Mouse (Mus musculus) forebrain, embryonic 16.5 days (tissue): ENCODE data around the gene Jade2. TPM values are rescaled to one million over a fixed set of nuclear protein-coding genes. Genes with fewer than 3 reads are reported as not detected.
A peak's percentile ranks its signal among the peaks of the same experiment; 100 is the strongest.
"Not testable (repeated sequence)": the region's sequence is repeated elsewhere in the genome, so short reads cannot be mapped to it uniquely, and the experiment has no call there.

Experiments
- ATAC-seq: fragments of 200-750 bp; cut with Nextera tagmentation; 2 replicates; pipeline ENCODE4 v1.8.0; 2017; ENCODE audit warnings: mild to moderate bottlenecking, moderate library complexity
- H3K27ac ChIP-seq: fragments of 300-500 bp; sonication (generic); 2 replicates; pipeline ENCODE4 v1.5.1; 2014; ENCODE audit warnings: low read length, control low read depth
- H3K27me3 ChIP-seq: fragments of 300-500 bp; sonication (generic); replicated peaks from 2 replicates; pipeline ENCODE4 v1.6.1; 2014; ENCODE audit warnings: low read length; ENCODE audit not compliant: control insufficient read depth, insufficient read depth
- H3K36me3 ChIP-seq: fragments of 300-500 bp; sonication (generic); 2 replicates; pipeline ENCODE4 v1.6.1; 2014; ENCODE audit not compliant: control insufficient read depth, insufficient read depth
- H3K4me1 ChIP-seq: fragments of 300-500 bp; sonication (generic); replicated peaks from 2 replicates; pipeline ENCODE4 v1.6.1; 2014; ENCODE audit warnings: low read length; ENCODE audit not compliant: control insufficient read depth, insufficient read depth
- H3K4me2 ChIP-seq: fragments of 300-500 bp; sonication (generic); 2 replicates; pipeline ENCODE4 v1.6.1; 2014; ENCODE audit warnings: mild to moderate bottlenecking, low read length, control low read depth
- H3K4me3 ChIP-seq: fragments of 300-500 bp; sonication (generic); replicated peaks from 2 replicates; pipeline ENCODE4 v1.5.1; 2014; ENCODE audit warnings: mild to moderate bottlenecking, low read length, control low read depth
- H3K9ac ChIP-seq: fragments of 300-500 bp; sonication (generic); replicated peaks from 2 replicates; pipeline ENCODE4 v1.6.1; 2014; ENCODE audit warnings: low read depth, low read length, control low read depth
- H3K9me3 ChIP-seq: fragments of 300-500 bp; sonication (generic); 2 replicates; pipeline ENCODE4 v1.6.1; 2016; ENCODE audit warnings: low read length; ENCODE audit not compliant: control insufficient read depth
- WGBS: fragments of 180-500 bp; shearing (Covaris S2); extraction: QIAGEN DNeasy Blood & Tissue Kit; methylation state at CpG from one replicate; pipeline ENCODE4 v1.1.7; 2014; 5-methylcytosine and 5-hydroxymethylcytosine counted together
- polyA plus RNA-seq: library from polyadenylated mRNA; unstranded; fragments of >200 nt; fragmentation: Nextera tagmentation; extraction: Ambion mirVana; gene quantifications from 2 replicates; pipeline ENCODE4 v1.2.1, GENCODE M21; 2015

Gene Jade2
- polyA plus RNA-seq, 1 experiment from 2014 or later: 0.47 TPM

DNA sequence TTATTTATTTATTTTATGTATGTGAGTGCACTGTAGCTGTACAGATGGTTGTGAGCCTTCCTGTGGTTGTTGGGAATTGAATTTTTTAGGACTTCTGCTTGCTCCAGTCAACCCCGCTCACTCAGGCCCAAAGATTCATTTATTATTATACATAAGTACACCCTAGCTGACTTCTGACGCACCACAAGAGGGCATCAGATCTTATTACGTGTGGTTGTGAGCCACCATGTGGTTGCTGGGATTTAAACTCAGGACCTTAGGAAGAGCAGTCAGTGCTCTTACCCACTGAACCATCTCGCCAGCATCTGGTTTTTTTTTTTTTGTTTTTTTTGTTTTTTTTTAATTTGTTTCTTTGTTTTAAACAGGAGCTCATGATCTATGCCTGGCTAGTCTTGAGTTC, 67.7 kb downstream of the Jade2 start:
- WGBS: 79% methylated on average over 4 of the region's 4 CpGs
- not testable (repeated sequence) for H3K4me1 ChIP-seq, ATAC-seq, H3K4me3 ChIP-seq, H3K27ac ChIP-seq, H3K9me3 ChIP-seq, H3K4me2 ChIP-seq, H3K27me3 ChIP-seq, H3K9ac ChIP-seq
- peaks cover 16% of the 10 kb centered on the region for H3K36me3 ChIP-seq

DNA sequence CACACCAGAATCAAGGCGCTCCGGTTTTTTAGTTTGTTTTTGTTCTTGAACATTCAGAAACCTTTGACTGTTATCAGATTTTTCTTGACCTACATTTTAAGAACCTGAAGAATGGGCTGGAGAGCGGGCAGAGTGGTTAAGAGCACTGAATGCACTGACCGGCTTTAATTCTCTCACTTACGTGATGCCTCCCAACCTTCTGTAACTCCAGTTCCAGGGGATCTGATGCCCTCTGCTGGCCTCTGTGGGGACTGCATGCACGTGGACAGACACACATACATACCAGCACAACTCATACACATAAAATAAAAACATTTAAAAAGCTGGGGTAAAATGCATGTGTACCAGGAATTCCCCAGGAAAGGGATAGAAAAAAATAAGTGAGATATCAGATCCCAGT, 71.5 kb downstream of the Jade2 start:
- WGBS: 91% methylated on average over 6 of the region's 6 CpGs
- Histone ChIP-seq H3K4me1 (no peaks in the 10 kb centered on the region), H3K36me3 (peaks cover 20% of the 10 kb centered on the region)

DNA sequence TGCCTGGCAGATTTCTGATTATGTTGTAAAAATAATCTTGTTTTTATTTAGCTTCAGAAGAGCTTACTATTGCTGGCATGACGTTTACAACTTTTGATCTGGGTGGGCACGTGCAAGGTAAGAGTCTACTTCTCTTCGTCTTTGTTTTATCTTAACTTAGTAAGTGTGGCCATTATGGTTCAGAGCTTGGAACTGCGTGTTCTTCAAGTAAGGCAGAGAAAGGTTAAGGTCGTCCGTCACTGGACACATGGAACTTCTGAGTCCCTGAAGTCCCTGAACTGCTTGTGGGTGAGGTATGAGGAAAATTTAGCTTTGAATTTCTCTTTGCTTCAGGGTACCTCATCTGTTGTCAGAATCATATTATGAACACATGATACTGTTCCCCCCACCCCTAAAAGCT, 74.7 kb downstream of the Jade2 start:
- peaks cover 25% of the 10 kb centered on the region for H3K36me3 ChIP-seq
- WGBS: 92% methylated on average over 6 of the region's 6 CpGs
- no peaks in the 10 kb centered on the region for H3K27me3 ChIP-seq
- no peak for ATAC-seq
- H3K27ac ChIP-seq: no peak overlapping the region
- no peak overlapping the region for H3K9ac ChIP-seq
- no peaks in the 10 kb centered on the region for H3K4me1 ChIP-seq
- no peak overlapping the region for H3K4me2 ChIP-seq
- no peak overlapping the region for H3K4me3 ChIP-seq
- no peaks in the 10 kb centered on the region for H3K9me3 ChIP-seq

More for the DNA sequence above, 71.5 kb downstream of the Jade2 start:
- ATAC-seq: no peak
- no peaks in the 10 kb centered on the region for H3K9me3 ChIP-seq
- no peak overlapping the region for H3K9ac ChIP-seq
- H3K27me3 ChIP-seq: no peaks in the 10 kb centered on the region
- H3K4me2 ChIP-seq: no peak overlapping the region
- H3K27ac ChIP-seq: no peak overlapping the region
- no peak overlapping the region for H3K4me3 ChIP-seq

DNA sequence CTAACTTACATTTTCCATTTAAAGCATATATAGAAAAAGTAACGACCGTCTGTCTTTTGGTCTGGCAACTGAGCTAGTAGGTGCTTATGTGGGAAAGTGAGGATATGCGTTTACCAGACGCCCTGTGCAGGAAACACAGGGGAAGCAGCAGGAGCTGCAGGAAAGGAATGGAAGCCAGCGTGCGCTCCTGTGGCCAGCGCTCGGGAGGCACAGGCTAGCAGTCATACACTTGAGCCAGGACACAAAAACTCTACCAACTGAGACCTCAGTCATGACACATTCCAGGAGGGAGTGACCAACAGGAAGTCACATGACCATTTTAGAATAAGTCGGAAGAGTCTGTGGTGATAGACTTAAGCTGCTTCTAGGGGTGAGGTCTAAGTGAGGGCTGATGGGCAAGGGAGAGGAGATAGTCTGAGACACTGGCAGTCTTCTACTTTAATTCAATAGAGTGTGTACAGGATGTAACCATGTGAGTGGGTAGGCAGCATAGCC, 76.6 kb downstream of the Jade2 start:
- WGBS: 92% methylated on average over 9 of the region's 9 CpGs
- H3K36me3 ChIP-seq: peaks cover 21% of the 10 kb centered on the region

GRCm38 (mm10) chr11:51777478-51777877, 80.0 kb downstream of the Jade2 start:
- no peaks in the 10 kb centered on the region for H3K9me3 ChIP-seq
- H3K27me3 ChIP-seq: no peaks in the 10 kb centered on the region
- WGBS: 95% methylated on average over 5 of the region's 5 CpGs
- no peak overlapping the region for H3K4me3 ChIP-seq
- H3K27ac ChIP-seq: no peak overlapping the region
- no peak overlapping the region for H3K4me2 ChIP-seq
- peaks cover 10% of the 10 kb centered on the region; the same call in 1 of the 2 replicates for H3K36me3 ChIP-seq
- no peak overlapping the region for H3K9ac ChIP-seq
- H3K4me1 ChIP-seq: no peaks in the 10 kb centered on the region
- no peak for ATAC-seq

More for the DNA sequence above, 76.6 kb downstream of the Jade2 start:
- no peak for ATAC-seq
- Histone ChIP-seq H3K4me1 (no peaks in the 10 kb centered on the region), H3K9me3 (no peaks in the 10 kb centered on the region), H3K27ac (no peak overlapping the region), H3K4me3 (no peak overlapping the region), H3K4me2 (no peak overlapping the region), H3K27me3 (no peaks in the 10 kb centered on the region), H3K9ac (no peak overlapping the region)

- no peak for ATAC-seq
- Histone ChIP-seq H3K9me3 (no peaks in the 10 kb centered on the region), H3K4me3 (no peak overlapping the region), H3K4me2 (no peak overlapping the region), H3K27me3 (no peaks in the 10 kb centered on the region), H3K4me1 (no peaks in the 10 kb centered on the region), H3K9ac (no peak overlapping the region), H3K36me3 (peaks cover 4% of the 10 kb centered on the region; the same call in 1 of the 2 replicates), H3K27ac (no peak overlapping the region)
- 93% methylated on average over 3 of the region's 3 CpGs for WGBS
These were observed 81.9 kb downstream of the Jade2 start for GRCm38 (mm10) chr11:51775507-51775906.

DNA sequence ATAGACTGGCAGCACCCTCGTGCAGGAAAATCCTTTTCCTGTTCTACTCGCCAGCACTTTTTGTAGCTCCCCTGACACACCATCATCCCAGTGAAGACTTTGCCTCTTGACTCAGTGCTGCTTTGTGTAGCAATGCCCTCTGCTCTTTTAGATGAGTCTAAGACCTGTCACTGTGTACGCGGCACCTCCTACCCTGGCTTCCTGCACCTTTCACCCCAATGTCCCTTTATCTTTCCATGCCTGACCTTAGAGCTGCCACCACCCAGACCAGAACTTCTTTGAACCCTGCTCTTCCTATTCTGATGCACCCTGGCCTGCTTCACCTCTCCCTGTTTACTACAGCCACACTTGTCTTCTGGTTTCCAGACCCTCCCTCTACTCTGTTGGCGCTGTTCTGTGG, 89.2 kb downstream of the Jade2 start:
- Histone ChIP-seq H3K4me1 (peaks cover 8% of the 10 kb centered on the region), H3K9me3 (no peaks in the 10 kb centered on the region), H3K27me3 (no peaks in the 10 kb centered on the region), H3K4me3 (no peak overlapping the region), H3K4me2 (no peak overlapping the region), H3K9ac (no peak overlapping the region), H3K27ac (no peak overlapping the region), H3K36me3 (no peaks in the 10 kb centered on the region)
- WGBS: 80% methylated on average over 5 of the region's 5 CpGs
- ATAC-seq: no peak

DNA sequence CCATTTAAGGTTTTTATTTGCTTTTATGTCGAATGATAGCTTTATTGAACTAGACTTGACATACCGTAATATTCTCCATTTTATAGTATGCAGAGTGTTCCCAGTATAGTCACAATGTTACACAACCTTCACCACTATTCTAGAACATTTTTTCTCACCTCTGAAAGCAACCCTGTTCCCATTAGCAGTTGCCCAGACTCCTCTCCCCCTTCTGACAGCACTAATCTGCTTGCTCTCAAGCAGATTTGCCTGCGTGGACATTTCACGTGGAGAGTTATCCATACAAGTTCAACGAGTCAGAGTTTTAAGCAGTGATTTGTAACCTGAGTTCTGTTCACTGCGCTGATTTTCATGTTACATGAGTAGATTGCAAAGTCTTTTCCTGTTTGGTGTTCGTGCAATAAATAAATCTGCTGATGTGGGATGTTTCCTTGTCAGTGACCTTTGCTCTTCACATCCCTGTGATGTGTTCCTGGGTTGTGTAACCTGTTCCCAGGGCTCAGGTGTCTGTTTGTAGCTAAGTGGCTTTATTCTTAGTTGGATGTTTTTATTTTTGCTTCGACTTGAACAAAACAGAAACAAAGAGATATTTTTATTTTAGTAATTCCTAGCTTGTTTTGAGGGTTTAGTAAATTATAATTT, 89.8 kb downstream of the Jade2 start:
- Histone ChIP-seq H3K9ac (no peak overlapping the region), H3K4me2 (no peak overlapping the region), H3K27ac (no peak overlapping the region), H3K4me3 (no peak overlapping the region), H3K27me3 (no peaks in the 10 kb centered on the region), H3K4me1 (peaks cover 11% of the 10 kb centered on the region), H3K9me3 (no peaks in the 10 kb centered on the region), H3K36me3 (no peaks in the 10 kb centered on the region)
- 87% methylated on average over 8 of the region's 8 CpGs for WGBS
- no peak for ATAC-seq

- Histone ChIP-seq H3K9me3 (no peaks in the 10 kb centered on the region), H3K4me2 (peak overlapping the region; percentile 98), H3K27me3 (peaks cover 4% of the 10 kb centered on the region; the same call in 1 of the 2 replicates), H3K4me1 (peaks cover 11% of the 10 kb centered on the region), H3K4me3 (no peak overlapping the region), H3K9ac (no peak overlapping the region), H3K36me3 (no peaks in the 10 kb centered on the region), H3K27ac (no peak overlapping the region)
- 85% methylated on average over 4 of the region's 4 CpGs for whole genome bisulfite sequencing
- no peak for ATAC-seq
These were observed 92.6 kb downstream of the Jade2 start for GRCm38 (mm10) chr11:51764816-51765215.
